Mouse (Mus musculus) adrenal gland, postnatal 0 days (tissue): ENCODE data around the gene B3gnt4. TPM values are rescaled to one million over a fixed set of nuclear protein-coding genes. Genes with fewer than 3 reads are reported as not detected.

Experiments
- microRNA-seq: library from miRNA; unstranded; fragments of <30 nt; microRNA quantifications from one replicate; pipeline ENCODE4, GENCODE M21; 2016; ENCODE audit warnings: borderline replicate concordance; ENCODE audit not compliant: insufficient number of aligned reads
- polyA plus RNA-seq: library from polyadenylated mRNA; unstranded; fragments of >200 nt; fragmentation: Nextera tagmentation; extraction: Ambion mirVana; gene quantifications from 2 replicates; pipeline ENCODE4 v1.2.1, GENCODE M21; 2015

The B3gnt4 gene
- 0.46 and 0.82 TPM in 2 replicates for polyA plus RNA-seq

DNA sequence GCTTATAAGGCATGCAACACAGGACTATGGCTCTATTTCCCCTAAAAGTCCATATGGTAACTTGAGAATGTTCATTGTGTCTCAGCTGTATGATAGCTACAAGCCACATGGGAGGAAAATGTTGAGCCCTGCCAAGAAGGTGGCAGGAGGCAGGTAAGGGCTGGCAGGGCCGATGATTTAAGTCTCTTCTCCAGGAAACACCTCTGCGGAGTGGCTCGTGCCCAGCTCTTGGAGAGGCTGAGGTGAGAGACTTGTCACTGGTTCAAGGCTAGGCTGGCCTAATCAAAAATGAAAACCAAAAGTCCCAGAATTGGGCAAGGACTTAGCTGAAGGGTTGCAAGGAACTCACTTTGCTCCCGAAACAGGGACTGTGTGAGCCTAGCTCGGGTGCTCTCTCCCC is at the start of gene B3gnt4:
B3gnt4 (plus strand) TSS at position 301 of the 400 bp plus-strand sequence.

GRCm38 (mm10) chr5:123489112-123489785 is 21.0 kb upstream of the B3gnt4 start, which contains the start of the genes Lrrc43 and Il31:
Gene Lrrc43, plus strand, starts transcription at chr5:123489305.
Gene Il31, minus strand, starts transcription at chr5:123489489.

DNA sequence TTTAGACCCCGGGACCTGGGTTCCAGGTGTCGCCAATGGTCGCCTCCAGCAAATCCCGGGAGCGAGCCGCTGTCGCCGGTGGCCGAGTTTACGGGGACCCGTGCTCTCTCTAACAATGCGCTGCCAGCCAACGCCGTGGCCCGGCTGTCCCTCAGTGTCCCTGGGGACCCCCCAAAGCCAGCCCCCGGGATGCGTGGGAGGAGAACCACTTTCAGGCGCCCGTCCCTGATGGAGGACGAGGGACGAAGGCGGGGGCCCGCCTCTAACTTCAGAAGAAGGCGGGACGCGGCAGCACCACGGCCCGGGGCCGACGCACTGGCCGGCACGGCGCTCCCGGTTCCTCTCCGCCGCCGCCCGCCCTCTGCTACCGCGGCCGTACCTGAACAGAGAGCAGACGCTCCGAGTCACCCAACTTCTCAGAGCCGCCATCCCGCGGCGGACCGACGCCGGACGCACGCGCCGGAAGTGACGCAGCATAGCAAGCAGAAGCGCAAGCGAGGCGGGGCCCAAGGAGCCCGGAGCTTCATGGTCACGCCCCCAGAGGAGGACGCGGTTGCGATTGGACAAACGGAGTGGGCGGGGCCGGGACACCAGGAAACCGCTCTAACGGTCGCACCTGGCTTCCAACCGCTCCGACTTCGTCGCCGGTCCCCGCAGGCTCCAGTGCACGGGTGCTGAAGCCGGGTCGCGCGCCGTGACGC is 13.6 kb downstream of the B3gnt4 start, which contains the start of gene Diablo:
Diablo (minus strand) TSS at position 485 of the 701 bp plus-strand sequence.

DNA sequence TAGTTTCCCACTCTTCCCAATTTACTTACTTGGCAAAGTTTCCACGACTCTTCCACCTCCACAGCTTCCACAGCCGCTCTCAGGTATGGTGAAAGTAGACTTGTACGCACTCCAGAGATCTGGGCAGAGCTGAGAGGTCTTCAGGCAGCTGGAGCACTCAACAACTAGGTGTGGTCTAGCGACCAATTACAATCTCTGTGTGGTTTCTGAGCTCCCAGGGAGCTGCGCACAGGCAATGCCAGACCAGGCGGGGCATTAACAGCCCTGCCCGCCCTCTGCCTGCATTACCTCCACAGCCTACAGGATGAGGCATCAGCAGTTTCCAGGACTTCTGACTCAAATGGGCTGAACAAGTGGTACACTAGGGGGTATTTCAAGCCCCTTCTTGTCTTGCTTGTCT is 15.0 kb downstream of the B3gnt4 start, which contains the start of gene Gm49027:
Gm49027 (minus strand) TSS at position 208 of the 400 bp plus-strand sequence.

Small RNA genes lying within 50 kb of the gene (microRNA-seq; reads per million reads assigned to microRNA genes)
- gene Mir7647 = not detected

Other genes with a start within 250 kb of the B3gnt4 start
- gene Bcl7a, start 166.6 kb upstream of the B3gnt4 start, polyA plus RNA-seq = 7.2 and 10.5 TPM in 2 replicates
- gene Mlxip, start 115.7 kb upstream of the B3gnt4 start, polyA plus RNA-seq = 15.0 and 17.3 TPM in 2 replicates
- not detected in 2 replicates for gene Lrrc43, start 21.2 kb upstream of the B3gnt4 start, polyA plus RNA-seq
- not detected in 2 replicates for gene Il31, start 21.0 kb upstream of the B3gnt4 start, polyA plus RNA-seq
- gene Diablo, start 13.7 kb downstream of the B3gnt4 start, polyA plus RNA-seq = 175 and 200 TPM in 2 replicates
- gene Gm49027, start 15.0 kb downstream of the B3gnt4 start, polyA plus RNA-seq = 20.0 and 48.6 TPM in 2 replicates
- gene Vps33a, start 62.6 kb downstream of the B3gnt4 start, polyA plus RNA-seq = 17.9 and 24.9 TPM in 2 replicates
- gene Clip1, start 174.2 kb downstream of the B3gnt4 start, polyA plus RNA-seq = 24.4 and 37.5 TPM in 2 replicates
- gene Zcchc8, start 210.6 kb downstream of the B3gnt4 start, polyA plus RNA-seq = 27.6 and 38.0 TPM in 2 replicates
- 120 and 122 TPM in 2 replicates for gene Rsrc2, start 239.0 kb downstream of the B3gnt4 start, polyA plus RNA-seq
- gene Kntc1, start 239.3 kb downstream of the B3gnt4 start, polyA plus RNA-seq = 4.3 and 7.0 TPM in 2 replicates